Mouse (Mus musculus) stomach, postnatal 0 days (tissue): ENCODE results near the gene Lgsn. TPM values are rescaled to one million over a fixed set of nuclear protein-coding genes. Genes with fewer than 3 reads are reported as not detected.

Experiments
- ATAC-seq: fragments of 200-750 bp; cut with Nextera tagmentation; 2 replicates; pipeline ENCODE4 v1.8.0; 2017; ENCODE audit not compliant: low FRiP score, low TSS enrichment
- DNase-seq: peaks from one replicate; pipeline ENCODE4 v3.0.0-alpha.2; 2016; ENCODE audit warnings: low spot score
- H3K27ac ChIP-seq: fragments of 300-500 bp; sonication (generic); replicated peaks from 2 replicates; pipeline ENCODE4 v1.5.1; 2014; ENCODE audit warnings: mild to moderate bottlenecking, control low read depth
- H3K27me3 ChIP-seq: fragments of 300-500 bp; sonication (generic); 2 replicates; pipeline ENCODE4 v1.6.1; 2014; ENCODE audit warnings: low read length; ENCODE audit not compliant: control insufficient read depth, insufficient read depth
- H3K36me3 ChIP-seq: fragments of 300-500 bp; sonication (generic); 2 replicates; pipeline ENCODE4 v1.6.1; 2014; ENCODE audit warnings: low read length, mixed read lengths; ENCODE audit not compliant: control insufficient read depth, insufficient read depth
- H3K4me1 ChIP-seq: fragments of 300-500 bp; sonication (generic); replicated peaks from 2 replicates; pipeline ENCODE4 v1.6.1; 2014; ENCODE audit warnings: antibody characterized with exemption; ENCODE audit not compliant: control insufficient read depth, insufficient read depth
- H3K4me2 ChIP-seq: fragments of 300-500 bp; sonication (generic); replicated peaks from 2 replicates; pipeline ENCODE4 v1.6.1; 2014; ENCODE audit warnings: low read depth, mild to moderate bottlenecking, control low read depth, moderate library complexity
- H3K4me3 ChIP-seq: fragments of 300-500 bp; sonication (generic); 2 replicates; pipeline ENCODE4 v1.5.1; 2014; ENCODE audit warnings: low read depth, low read length, control low read depth
- H3K9ac ChIP-seq: fragments of 300-500 bp; sonication (generic); 2 replicates; pipeline ENCODE4 v1.6.1; 2014; ENCODE audit warnings: mild to moderate bottlenecking, low read length, control low read depth, mixed read lengths
- H3K9me3 ChIP-seq: fragments of 300-500 bp; sonication (generic); 2 replicates; pipeline ENCODE4 v1.6.1; 2016; ENCODE audit warnings: low read length; ENCODE audit not compliant: control insufficient read depth
- CTCF ChIP-seq: IDR thresholded peaks from 2 replicates; pipeline ENCODE4 v1.5.1; 2016; ENCODE audit warnings: antibody characterized with exemption, low read depth, mild to moderate bottlenecking, moderate library complexity
- EP300 ChIP-seq: optimal IDR thresholded peaks from 2 replicates; pipeline ENCODE3; 2016; ENCODE audit warnings: antibody characterized with exemption
- WGBS: fragments of 180-500 bp; shearing (Covaris S2); extraction: QIAGEN DNeasy Blood & Tissue Kit; methylation state at CpG from one replicate; pipeline ENCODE4 v1.1.7; 2014; 5-methylcytosine and 5-hydroxymethylcytosine counted together
- polyA plus RNA-seq: library from polyadenylated mRNA; unstranded; fragments of >200 nt; fragmentation: Nextera tagmentation; extraction: Ambion mirVana; gene quantifications from 2 replicates; pipeline ENCODE4 v1.2.1, GENCODE M21; 2015

Lgsn gene
- polyA plus RNA-seq, 1 experiment from 2014 or later = not detected

DNA sequence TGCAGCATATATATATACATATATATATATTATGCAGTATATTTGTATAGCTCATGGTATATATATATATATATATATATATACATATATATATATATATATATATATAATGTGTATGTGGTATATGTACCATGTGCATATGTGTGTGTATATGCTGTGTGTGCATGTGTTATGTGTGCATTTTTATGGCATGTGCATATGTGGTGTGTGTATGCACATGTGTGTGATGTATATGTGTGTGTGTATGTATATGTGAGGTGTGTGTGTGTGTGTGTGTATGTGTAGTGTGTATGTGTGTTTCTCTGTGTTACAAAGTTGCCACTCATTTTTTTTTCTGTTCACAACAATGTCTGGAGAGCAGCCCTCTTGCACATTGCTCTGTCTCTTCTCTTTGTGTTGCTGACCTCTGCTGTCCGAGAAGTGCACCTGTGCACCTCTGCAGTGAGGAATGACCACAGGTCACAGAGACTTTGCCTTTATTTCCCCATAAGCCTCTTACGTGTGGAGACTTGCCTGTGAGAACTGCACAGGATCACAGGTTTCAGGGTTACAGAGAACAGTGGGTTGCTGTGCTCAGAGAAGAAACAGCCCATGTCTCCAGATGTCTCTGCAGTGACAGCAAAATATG is 23.3 kb upstream of the Lgsn start:
- H3K27ac ChIP-seq = no peak overlapping the region
- H3K27me3 ChIP-seq = no peaks in the 10 kb centered on the region
- H3K4me2 ChIP-seq = no peak overlapping the region
- DNase-seq (peak; percentile 33), ATAC-seq (no peak)
- no peak overlapping the region for H3K9ac ChIP-seq
- no peak for TF ChIP-seq EP300
- peak; percentile 71 for TF ChIP-seq CTCF
- H3K4me1 ChIP-seq = no peaks in the 10 kb centered on the region
- H3K9me3 ChIP-seq = no peaks in the 10 kb centered on the region
- no peak overlapping the region for H3K4me3 ChIP-seq
- H3K36me3 ChIP-seq = no peaks in the 10 kb centered on the region
- WGBS = 29% methylated on average over 2 of the region's 2 CpGs

DNA sequence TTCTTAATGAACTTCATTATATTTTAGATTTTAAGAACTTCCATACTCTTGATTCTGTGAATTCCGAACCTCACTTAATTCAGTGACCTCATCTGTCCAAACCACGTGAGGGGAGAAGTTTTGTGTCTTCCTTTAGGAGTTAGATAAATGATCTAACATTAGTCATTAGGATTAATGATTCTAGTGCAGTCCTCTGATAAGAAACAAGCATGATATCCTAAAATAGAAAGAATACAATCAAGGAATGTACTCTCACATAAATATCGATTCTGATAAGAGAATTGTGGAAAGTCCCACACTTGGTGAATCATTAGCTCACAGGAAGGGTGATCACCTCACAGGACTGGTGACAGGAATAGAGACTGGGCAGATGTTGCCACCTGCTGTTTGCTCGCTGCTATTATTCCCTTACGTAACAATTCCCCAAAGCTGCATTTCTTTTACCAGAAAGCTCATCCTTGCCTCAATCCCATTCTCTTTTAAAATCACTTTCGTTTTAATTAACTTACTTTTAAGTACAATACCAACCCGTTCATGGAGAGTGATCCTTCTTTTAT is 22.3 kb upstream of the Lgsn start:
- H3K4me2 ChIP-seq = no peak overlapping the region
- DNase-seq (peak; percentile 72), ATAC-seq (peak; percentile 48; the same call in 1 of the 2 replicates)
- TF ChIP-seq CTCF (peak; percentile 95), EP300 (no peak)
- H3K9me3 ChIP-seq = no peaks in the 10 kb centered on the region
- 7% methylated on average over 7 of the region's 7 CpGs for WGBS
- H3K27ac ChIP-seq = no peak overlapping the region
- H3K4me3 ChIP-seq = no peak overlapping the region
- H3K36me3 ChIP-seq = no peaks in the 10 kb centered on the region
- H3K27me3 ChIP-seq = no peaks in the 10 kb centered on the region
- no peak overlapping the region for H3K9ac ChIP-seq
- H3K4me1 ChIP-seq = no peaks in the 10 kb centered on the region

DNA sequence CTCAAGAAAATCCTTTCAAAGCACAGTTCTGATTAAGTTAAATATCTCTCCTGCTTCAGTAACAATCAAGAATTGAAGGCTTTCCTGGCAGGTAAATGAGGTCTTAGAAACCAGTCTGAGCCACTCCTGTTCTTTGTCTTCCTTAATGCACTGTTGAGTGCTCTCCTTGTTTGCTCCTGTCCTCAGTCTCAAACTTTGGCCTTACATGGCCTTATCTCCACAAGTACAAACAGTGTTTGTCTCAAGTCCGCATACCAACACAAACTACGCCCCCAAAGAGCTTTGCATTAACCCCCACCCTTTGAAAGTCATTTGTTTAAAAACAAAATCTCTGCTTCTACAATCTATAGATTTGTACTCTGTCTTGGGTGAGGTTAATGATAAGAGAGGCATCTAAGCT is 20.0 kb upstream of the Lgsn start:
- Histone ChIP-seq H3K27me3 (no peaks in the 10 kb centered on the region), H3K9me3 (no peaks in the 10 kb centered on the region), H3K27ac (no peak overlapping the region), H3K9ac (no peak overlapping the region), H3K36me3 (no peaks in the 10 kb centered on the region), H3K4me3 (no peak overlapping the region), H3K4me2 (no peak overlapping the region), H3K4me1 (no peaks in the 10 kb centered on the region)
- peak; percentile 17 for DNase-seq
- peak; percentile 72; the same call in 1 of the 2 replicates for ATAC-seq
- TF ChIP-seq EP300 (no peak), CTCF (no peak)
- WGBS = 25% methylated on average over 2 of the region's 2 CpGs

DNA sequence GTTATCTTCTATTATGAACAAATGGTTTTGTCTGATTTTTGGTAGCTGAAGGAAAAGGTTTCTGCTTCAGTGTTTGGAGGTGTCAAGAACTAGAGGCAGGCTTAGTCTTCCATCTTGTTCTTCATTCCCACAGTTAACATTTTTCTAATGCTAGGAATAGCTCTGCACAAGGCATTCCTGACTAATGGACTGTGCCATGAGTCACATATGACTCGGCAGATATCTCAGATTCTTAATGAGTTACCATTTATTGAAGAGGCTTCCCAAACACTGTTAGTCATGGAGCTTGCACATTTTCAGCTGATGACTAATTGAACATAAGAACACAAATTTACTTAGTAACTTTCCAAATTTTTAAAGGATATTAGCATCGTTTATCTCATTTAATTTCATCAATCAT is 19.3 kb upstream of the Lgsn start:
- H3K9ac ChIP-seq = no peak overlapping the region
- TF ChIP-seq CTCF = no peak
- no peak for TF ChIP-seq EP300
- no peaks in the 10 kb centered on the region for H3K4me1 ChIP-seq
- 44% methylated on average over 2 of the region's 2 CpGs for WGBS
- H3K9me3 ChIP-seq = no peaks in the 10 kb centered on the region
- H3K36me3 ChIP-seq = no peaks in the 10 kb centered on the region
- no peaks in the 10 kb centered on the region for H3K27me3 ChIP-seq
- DNase-seq (no peak), ATAC-seq (peak; percentile 66; the same call in 1 of the 2 replicates)
- H3K4me2 ChIP-seq = no peak overlapping the region
- H3K27ac ChIP-seq = no peak overlapping the region
- no peak overlapping the region for H3K4me3 ChIP-seq

DNA sequence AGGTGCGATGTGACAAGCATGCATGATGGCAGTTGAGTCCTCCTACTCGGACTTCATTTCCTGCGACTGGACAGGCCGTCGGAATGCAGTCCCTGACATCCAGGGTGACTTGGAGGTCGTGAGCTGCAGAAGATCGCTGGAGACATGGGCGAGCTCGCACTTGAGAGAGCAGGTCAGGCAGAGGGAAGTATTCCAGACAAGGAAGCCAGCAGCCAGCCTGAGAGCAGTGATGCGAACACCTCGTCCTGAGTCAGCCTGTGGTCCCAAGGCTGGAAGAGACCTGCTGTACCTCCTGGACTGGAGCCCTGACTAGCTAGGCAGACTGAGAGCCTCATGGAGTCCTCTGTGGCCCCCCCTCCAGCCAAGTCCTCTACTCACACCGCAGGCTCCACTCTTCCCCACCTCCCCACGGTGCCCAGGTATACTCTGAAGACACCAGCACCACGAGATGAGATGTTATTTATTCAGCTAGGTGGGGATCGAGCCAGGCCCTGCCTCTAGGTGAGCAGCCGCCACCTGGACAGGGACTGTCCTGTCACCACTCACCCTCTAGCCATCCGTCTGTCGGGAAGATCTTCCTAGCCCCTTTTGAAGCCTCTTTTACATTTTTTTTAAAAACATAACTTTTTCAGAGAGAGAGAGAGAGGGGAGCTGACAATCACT is 11.5 kb upstream of the Lgsn start:
- Histone ChIP-seq H3K27me3 (no peaks in the 10 kb centered on the region), H3K4me2 (no peak overlapping the region), H3K27ac (no peak overlapping the region), H3K4me3 (no peak overlapping the region), H3K9ac (no peak overlapping the region), H3K36me3 (no peaks in the 10 kb centered on the region), H3K9me3 (no peaks in the 10 kb centered on the region), H3K4me1 (no peaks in the 10 kb centered on the region)
- DNase-seq (no peak), ATAC-seq (no peak)
- WGBS = 69% methylated on average over 18 of the region's 18 CpGs
- TF ChIP-seq EP300 (no peak), CTCF (no peak)
